Mouse (Mus musculus): Measurements from ENCODE around the gene Fpgs.

Gene Fpgs

DNA sequence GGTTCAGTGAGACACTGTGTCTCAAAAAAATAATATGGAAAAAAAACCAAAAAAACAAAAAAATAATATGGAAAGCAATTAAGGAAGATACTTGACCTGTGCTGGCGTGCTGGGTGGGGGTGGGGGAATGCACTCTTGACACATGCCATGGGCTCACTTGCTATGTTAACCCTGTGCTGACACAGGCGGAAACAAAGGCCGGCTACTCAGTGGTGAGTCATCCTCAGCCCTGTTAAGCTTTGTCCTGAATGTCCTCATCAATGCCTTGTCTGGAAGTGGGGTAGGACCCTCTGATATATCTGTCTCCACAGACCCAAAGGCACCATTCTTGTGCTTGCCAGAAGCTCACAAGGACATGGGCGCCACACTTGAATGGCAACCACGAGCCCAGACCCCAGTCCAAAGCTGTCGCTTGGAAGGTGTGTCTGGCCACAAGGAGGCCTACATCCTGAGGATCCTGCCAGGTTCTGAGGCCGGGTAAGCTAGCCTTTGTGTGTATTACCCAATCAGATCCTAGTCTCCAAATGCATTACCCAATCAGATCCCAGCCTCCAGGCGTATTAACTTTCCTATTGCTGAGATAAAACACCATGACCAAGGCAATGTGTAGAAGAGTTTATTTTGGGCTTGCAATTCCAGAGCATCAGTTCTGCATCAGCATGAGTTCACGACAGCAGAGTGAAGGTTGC lies 31.9 kb downstream of the Fpgs start:
- CTCF ChIA-PET = interaction anchor here (0.6 kb wide), 1 partner anchor 273 kb away, joined by 11 read pairs; no protein-coding TSS in a partner anchor

DNA sequence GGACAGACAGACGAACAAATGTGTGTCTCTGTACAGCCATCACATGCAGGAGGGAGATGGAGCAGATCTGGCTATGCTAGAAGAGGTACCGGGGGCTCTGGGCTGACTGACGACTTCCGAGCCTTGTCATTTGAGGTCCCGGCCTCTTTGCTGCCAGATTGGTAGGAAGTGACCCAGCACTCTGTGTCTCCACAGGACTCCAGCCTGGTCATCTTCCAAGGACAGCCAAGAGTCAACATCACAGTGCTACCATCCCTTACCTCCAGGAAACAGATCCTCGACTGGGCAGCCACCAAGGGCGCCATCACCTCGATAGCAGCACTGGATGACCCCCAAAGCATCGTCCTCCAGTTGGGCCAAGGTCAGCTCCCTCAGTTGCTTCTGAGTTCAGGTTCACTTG lies 32.8 kb downstream of the Fpgs start:
- CTCF ChIA-PET = interaction anchor here (0.6 kb wide), 1 partner anchor 272 kb away, joined by 11 read pairs; no protein-coding TSS in a partner anchor

GRCm38 (mm10) chr2:32669876-32670275 lies 34.1 kb downstream of the Fpgs start:
- CTCF ChIA-PET = no interaction called here

- CTCF ChIA-PET = no interaction called here
These were observed 35.8 kb downstream of the Fpgs start for GRCm38 (mm10) chr2:32668176-32668575.

DNA sequence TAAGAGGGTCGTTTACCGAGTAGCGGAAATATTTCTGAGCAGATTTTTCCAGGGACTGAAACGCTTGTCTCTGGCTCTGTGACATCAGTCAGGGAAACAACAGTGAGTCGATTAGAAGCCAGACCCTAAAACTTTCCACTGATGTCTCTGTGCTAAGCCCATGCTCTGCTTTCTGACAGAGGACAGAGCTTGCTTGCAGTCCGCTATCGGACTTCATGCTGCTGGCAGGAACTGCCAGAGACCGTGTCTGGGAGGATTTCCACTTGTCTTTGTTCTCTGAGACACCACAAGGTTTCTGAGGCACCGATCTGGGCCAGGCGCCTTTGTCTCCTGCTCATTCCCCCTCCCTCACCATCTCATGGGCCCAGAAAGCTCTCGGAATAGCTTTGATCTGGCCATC lies 36.2 kb downstream of the Fpgs start:
- CTCF ChIA-PET = no interaction called here

DNA sequence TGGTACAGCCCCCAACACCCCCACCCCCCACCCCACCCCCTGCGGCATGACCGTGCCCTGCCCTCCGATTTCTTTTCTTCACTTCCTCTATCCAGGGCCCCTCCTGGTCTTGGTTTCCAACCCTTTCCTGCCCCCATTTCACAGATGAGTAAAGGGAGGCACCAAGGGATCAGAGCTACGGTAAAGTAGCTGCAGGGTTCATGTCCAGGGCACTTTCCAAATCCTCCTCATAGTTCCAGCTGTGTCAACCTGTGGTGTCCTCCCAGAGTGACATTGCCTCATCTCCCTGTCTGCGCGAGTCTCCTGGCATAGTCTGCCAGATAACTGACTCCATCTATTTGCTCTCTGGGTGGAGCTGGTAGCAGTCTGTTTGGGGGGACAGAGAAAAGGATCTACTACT lies 38.1 kb downstream of the Fpgs start:
- CTCF ChIA-PET = no interaction called here

- CTCF ChIA-PET = no interaction called here
These were observed 38.6 kb downstream of the Fpgs start for GRCm38 (mm10) chr2:32665345-32665744.

DNA sequence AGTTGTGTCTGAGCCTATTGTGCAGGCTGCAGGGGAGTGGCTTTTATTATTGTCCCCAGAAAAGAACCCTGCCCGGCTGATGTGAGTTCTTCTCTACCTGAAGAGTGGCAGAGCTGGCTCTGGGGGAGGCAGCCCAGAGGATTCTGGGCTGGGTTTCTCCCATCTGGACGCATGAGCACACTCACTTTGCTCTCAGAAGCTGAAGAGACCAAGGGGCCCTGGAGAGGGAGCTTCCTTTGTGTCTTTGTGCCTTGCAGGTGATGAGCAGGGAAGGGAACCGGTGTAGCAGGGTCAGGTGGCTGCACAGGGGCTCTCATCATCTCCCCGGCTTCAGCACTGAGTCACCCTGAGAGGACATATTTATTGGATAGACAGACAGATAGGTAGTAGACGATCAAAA lies 41.7 kb downstream of the Fpgs start:
- CTCF ChIA-PET = no interaction called here

GRCm38 (mm10) chr2:32661509-32662107 lies 42.3 kb downstream of the Fpgs start:
- CTCF ChIA-PET = no interaction called here

DNA sequence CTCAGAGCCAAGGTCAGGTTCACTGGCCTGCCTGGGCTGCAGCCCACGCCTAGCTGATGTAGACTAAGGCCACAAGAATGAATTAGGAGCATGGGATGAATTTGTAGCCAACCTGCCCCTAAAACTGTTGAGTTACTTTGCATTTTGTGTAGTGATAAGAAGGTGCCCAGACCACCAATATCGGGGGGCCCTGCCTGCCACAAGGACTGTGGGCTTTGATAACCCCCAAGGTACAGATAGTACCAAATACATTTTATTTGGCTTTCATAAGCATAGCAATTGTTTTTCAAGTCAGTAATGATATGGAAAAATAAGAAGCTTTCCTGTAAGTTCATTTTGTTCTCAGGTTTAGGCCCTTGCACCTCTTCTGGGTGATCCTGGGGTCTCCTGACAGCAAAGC lies 45.1 kb downstream of the Fpgs start:
- CTCF ChIA-PET = no interaction called here

GRCm38 (mm10) chr2:32655826-32656225 lies 48.1 kb downstream of the Fpgs start:
- CTCF ChIA-PET = no interaction called here

- CTCF ChIA-PET = no interaction called here
These were observed 48.6 kb downstream of the Fpgs start for GRCm38 (mm10) chr2:32655394-32655744.

DNA sequence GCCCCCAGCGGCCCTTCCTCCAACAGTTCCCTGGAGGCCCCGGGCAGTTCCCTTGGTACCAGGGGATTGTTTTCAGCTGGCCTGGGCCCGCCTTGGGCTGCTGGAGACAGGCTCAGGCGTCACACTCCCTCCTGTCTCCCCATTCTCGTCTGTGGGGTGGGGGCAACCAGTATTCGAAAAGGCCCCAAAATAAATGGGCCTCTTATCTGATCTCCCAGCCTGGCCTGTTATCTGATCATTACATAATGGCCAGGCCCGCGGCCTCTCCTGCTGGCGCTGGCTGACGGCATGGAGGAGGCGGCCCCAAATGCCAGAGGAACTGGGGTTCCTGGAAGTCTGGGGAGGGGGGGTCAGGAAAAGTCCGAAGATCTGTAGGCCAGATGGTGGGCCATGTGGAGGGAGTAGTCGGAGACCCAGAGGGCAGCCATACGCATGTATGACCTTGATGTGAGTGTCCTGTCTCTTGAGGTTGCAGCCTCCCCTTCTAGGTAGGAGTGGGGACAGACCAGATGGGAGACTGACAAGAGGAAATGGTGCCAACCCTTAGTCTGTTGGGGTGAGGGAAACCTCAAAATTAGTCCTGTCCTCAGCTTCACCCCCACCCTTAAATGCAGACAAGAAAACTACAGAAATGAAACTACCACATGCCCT lies 49.1 kb downstream of the Fpgs start:
- CTCF ChIA-PET = interaction anchor here (0.5 kb wide), 1 partner anchor 229 kb away, joined by 7 read pairs; no protein-coding TSS in a partner anchor

DNA sequence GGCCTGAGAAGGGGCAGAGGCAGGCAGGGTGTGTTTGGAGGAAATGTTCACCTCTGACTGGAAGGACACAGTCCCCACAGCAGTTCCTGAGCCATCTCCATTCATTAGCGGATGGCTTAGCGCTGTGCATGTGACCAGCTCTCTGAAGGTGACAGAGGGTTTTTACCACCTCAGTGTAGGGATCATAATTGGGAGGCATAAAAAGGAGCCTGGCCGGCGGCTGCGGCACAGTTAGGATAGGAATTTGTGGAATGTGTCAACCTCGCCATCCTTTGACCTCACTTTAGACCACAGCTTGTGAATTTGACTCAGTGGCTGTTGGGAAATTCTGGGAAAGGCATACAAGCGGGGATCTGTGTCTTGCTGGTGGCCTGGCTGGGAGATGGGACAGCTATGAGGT lies 50.2 kb downstream of the Fpgs start:
- CTCF ChIA-PET = no interaction called here

GRCm38 (mm10) chr2:32647366-32647765 lies 56.6 kb downstream of the Fpgs start:
- CTCF ChIA-PET = interaction anchor here (0.6 kb wide), 1 partner anchor 18 kb away, joined by 3 read pairs; no protein-coding TSS in a partner anchor

GRCm38 (mm10) chr2:32646379-32647056 lies 57.4 kb downstream of the Fpgs start, which contains the start of gene Eng:
Eng (plus strand) TSS chr2:32646595.
- CTCF ChIA-PET = interaction anchor here (0.6 kb wide), 1 partner anchor 18 kb away, joined by 3 read pairs; no protein-coding TSS in a partner anchor

GRCm38 (mm10) chr2:32645647-32646046 lies 58.3 kb downstream of the Fpgs start:
- CTCF ChIA-PET = no interaction called here

DNA sequence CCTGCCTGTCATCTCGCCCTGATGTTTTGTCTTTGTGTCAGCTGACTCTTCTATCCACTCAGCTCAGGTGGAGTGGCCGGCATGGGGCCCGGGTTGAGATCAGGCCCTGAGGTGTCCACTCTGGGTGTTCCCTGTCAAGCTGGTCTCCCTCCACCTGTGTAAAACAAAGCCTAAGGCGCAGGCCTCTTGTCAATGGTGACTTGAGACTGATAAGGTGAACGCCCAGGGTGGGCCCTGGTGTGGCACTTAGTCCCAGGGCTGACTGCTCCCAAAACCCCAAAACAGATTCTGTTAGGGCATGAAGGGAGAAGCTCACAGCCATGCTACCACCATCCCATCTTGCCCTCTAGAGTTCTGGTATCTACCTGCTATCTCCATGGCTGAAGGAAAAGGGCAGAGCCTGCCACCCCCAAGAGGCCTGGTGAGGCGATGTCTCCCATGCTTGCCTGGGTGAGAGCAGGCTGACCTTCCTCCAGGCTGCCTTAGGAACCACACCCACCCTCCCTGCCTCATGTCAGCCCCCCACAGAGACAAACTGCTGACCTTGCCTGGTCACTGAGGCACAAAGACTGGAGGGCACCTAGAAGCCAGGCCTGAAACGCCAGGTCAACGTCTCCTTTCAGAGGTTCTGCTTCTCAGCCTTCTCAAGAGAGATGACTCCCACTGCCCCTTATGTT lies 59.0 kb downstream of the Fpgs start:
- CTCF ChIA-PET = no interaction called here

DNA sequence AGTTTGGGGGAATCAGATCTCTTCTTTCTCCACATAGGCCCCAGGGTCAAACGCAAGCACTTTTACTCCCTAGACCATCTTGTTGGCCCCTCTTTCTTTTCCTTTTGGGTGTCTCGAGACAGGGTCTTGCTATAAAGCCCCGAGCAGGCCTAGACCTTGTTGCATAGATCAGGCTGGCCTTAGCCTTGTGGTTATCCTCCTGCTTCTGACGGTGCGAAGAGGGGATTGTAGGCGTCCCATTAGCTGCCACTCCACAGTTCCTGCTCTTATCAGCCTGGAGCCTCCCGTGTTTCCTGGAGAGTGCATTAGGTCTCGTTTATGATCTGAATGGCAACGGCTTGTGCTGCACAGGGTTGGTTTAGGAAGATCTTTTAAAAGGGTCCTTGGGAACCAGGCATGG lies 59.9 kb downstream of the Fpgs start:
- CTCF ChIA-PET = no interaction called here

DNA sequence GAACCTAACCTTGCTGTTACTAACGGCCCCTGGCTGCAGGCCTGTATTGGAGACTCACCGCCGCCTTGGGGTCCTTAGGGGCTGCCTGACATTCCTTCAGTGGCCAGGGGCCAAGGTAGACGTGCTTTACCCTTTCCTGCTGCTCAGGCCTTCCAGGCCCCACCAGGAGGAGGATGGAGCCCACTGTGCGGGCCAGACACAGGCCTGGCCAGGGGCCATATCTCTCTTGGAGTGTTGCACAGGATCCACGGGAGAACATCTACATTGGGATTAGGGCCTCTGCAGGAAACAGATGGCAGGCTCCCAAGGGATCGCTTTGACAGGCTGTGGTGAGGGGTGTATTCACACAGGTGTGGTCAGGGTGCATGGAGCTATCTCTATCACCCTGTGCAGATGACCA lies 61.1 kb downstream of the Fpgs start:
- CTCF ChIA-PET = no interaction called here

GRCm38 (mm10) chr2:32641810-32642209 lies 62.1 kb downstream of the Fpgs start:
- CTCF ChIA-PET = no interaction called here

DNA sequence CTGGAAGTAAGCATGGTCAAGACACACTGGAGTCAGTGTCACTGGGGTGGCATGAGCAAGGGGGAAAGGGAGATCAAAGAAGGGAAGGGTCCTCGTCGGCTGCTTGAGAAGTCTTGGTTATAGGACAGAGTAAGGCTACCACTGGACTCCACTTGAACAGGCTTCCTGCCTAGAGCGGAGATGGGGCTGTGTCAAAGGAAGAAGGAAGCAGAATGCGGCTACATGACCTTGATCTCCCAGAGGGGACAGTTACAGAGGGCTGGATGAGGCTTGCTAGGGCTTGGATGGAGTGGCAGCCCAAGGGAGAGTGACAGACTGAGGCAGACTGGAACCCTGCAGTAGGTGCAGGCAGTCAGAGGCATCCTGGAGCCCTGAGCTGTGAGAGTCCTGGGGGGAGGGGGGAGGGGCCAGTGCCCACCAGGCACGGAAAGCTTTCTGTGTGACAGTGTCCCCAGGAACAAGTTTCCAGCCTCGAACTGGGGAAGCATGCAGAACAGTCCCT lies 63.3 kb downstream of the Fpgs start:
- CTCF ChIA-PET = no interaction called here
